Mouse (Mus musculus): ENCODE measurements around the gene Pimreg. TPM values are rescaled to one million over a fixed set of nuclear protein-coding genes. Genes with fewer than 3 reads are reported as not detected.

Pimreg gene
- total RNA-seq, 2 experiments from 2014 or later, result not detected

DNA sequence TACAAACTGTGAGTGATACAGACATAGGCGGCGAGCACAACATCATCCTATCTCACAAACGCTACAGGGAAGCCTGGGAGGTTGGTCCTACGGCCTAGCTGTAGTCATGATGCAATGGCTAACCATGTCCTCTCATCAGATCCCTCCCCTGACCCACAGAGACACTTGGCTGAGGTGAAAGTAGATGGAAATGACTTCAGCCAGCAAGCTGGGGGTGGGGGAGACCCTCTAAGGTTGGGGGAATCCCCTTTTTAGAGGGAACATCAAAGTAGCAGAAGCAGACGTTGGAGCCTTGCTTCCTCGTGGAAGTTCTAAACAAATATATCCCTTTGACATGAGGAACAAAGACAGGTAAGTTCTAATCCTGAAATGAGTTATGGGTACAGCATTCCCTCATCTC, 22.6 kb downstream of the Pimreg start:
- no peak for DNase-seq (ENCODE audit: low spot score in 2 of 2)

DNA sequence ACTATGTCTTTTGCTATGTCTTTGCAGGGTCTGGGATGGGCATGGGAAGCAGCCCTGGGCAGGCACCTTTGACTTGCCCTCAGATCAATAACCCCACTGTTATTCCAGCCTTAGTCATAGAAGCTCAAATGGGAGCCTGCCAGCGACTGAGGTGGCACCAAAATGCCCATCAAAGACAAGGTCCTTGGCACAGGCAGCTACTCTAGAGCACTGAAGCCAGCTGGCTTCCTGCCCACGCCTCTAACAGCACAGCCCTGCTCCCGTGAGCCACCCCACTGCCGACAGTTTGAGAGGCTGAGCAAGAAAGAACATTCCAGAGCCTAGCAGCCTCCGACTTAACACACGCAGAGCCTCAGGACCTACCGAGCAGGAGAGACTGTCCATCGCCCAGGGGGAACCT, 23.3 kb downstream of the Pimreg start:
- DNase-seq (ENCODE audit: low spot score in 2 of 2), result no peak

DNA sequence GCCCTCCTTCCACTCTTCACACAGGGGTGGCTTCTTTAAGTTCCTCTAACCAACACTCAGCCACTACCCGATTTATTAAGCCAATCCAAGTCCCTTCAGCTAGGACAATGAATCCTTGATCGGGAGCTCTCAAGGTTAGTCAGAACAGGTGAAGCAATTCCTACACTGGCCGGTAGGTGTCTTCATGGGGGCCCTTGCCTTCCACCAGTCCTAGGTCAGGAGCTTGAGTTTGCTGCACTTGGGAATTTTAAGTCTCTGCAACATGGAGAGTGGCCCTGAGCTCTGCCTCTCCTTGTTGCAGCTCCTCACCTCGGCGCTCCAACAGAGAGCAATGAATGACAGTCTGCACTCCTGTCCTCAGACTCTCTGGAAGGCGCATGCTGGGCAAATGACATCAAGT, 24.5 kb downstream of the Pimreg start:
- DNase-seq (ENCODE audit: low spot score in 2 of 2), result no peak

DNA sequence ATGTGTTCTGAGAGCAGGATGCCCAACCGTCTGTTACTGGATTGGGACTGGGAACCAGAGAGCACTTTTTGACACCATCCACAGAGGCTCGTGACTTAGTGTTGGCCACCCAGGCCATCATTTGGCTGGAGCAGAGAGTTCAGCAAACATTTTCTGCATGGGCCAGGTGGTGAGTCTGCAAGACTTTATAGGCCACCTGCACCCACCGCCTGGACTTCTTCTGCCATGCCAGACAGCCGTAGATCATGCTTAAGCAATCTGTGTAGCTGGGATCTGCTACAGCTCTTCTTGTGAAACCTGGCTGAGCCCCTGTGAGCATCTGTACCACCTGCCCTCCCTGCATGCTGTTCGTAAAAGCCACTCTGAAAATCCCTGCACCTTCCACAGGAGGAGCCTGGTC, 25.5 kb downstream of the Pimreg start:
- DNase-seq (ENCODE audit: low spot score in 2 of 2), result no peak

DNA sequence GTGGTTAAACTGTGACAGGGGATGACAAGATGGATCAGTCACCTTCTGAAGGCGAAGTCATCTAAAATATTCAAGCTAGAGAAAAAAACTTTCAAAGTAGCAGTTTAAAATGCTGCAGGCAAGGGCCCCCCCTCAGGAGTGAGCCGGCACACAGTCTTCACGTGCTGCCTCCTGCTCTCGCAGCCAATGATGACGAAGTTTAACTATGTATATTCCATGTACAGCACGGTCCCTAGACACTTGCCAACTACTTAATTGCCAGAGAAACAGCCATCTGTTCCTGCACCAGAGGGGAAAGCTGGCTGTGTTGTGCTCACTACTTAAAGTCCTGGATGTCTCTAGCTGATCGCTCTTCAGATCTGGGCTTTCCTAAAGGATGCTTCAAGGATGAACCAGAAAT, 26.2 kb downstream of the Pimreg start:
- DNase-seq (ENCODE audit: low spot score in 2 of 2), result no peak

DNA sequence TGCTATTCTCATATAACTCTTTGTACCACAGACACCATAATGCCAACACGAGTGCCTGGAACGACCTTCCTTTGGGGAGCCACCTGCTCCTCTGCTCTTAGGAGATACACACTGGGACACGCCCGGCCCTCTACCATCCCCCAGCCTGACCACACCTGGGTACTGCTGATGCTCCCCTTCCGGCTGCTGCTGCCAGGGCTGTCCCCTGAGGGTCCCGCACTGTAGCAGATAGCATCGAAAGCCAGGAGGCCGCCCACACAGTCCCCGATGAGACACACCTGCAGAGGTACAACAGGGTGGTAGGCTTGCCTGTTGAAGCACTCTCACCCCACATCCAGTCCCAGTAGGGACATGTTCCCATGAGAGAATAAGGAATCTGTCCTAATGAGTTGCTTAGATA, 28.9 kb downstream of the Pimreg start:
- no peak for DNase-seq (ENCODE audit: low spot score in 2 of 2)

DNA sequence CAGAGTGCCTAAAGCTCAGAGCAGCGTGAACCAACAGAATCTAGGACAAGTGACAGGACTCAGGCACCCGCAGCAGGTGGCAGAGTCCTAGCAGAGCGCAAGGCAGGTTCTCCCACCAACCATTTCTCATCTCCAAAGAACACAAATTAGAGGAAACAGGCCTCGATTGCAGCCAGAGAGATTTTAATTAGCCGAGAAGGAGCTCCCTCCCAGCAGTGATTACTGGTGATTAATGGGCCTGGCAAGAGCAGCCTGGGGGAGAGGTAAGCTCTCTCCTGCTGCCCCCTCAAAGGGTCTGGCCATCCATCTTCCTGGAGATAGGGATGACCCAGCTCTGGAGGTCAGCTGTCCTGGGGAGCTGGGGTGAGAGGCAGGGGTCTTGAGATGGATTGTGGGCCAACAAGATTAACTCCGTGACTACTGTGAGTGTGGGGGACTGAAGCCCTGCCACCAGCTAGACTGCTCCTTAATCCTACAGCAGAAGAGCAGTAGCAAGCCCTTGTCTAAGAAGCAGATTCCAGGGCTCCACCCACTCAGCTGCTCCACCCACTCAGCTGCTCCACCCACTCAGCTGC, 30.6 kb downstream of the Pimreg start:
- DNase-seq (ENCODE audit: low spot score in 2 of 2), result no peak

DNA sequence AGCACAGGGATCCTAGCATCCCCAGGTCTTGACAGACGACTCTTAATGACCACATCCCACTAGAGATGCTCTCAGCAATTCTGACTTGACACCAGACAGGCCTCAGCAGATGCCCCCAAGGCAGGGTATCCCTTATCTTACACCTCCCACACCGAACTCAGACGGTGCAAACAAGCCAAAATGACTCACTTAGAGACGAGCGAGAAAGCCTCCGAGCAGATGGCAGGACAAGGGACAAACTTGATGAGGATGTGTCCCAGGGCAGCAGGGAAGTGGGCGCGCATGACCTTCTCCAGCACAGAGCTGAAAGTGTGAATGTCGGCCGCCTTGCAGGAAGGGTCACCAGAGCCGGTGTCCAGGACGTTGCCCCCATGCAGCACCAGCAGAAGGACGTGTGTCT, 32.4 kb downstream of the Pimreg start:
- peak; percentile 33 to 42 for DNase-seq (ENCODE audit: low spot score in 2 of 2)

DNA sequence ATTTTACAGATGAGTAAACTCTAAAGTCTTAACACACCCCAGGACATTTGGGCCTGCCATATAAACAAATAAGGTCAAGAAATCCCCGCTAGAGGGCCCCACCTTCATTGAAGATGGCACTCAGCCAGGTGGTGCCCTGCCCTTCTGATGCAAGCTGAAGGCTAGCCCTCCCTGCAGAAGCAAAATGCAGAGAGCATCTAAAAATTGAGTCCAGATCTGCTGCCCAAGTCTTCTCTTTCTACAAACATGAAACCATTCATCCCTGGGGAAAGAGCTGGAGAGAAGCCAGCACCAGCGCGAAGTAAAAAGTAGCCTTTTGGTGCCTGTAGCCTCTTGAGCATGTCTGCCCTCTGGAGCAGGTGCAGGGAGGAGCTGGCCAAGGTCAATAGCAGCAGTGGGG, 36.2 kb downstream of the Pimreg start:
- no peak for DNase-seq (ENCODE audit: low spot score in 2 of 2)

DNA sequence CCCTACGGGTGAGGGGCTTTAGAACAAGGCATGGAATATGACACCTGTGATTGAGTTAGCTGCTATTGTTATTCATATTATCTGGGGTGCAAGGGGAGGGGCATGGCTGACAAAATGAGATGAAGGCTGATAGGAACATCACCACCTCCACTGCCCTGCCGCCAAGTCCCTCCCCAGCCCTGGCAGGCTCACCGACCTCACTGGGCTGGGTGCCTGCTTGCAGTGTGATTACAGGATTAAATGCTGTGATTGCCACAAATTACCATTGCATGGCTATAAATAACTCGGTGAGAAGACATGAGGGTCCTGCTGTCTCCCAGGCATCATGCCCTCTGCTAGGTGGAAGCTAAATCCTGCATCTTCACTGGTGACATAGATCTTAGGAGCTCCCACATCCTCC, 36.8 kb downstream of the Pimreg start:
- no peak for DNase-seq (ENCODE audit: low spot score in 2 of 2)

DNA sequence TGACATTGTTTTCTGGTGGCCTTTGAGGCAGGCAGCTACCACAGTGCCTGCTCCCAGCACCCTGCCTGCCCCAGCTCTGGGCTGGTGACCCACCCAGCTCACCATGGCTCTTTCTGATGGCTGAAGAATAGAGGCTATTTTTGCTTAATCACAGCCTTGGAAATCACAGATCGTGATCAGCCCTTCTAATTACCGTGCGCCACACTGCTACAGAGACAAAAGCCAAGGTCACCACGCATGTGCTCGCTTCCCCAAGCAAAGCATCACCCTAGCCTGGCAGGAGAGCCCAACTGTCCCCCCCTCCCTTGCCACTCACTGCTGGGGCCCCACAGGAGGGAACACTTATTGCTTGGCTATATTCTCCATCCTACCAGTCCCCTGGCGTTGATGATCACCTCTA, 38.6 kb downstream of the Pimreg start:
- no peak for DNase-seq (ENCODE audit: low spot score in 2 of 2)

DNA sequence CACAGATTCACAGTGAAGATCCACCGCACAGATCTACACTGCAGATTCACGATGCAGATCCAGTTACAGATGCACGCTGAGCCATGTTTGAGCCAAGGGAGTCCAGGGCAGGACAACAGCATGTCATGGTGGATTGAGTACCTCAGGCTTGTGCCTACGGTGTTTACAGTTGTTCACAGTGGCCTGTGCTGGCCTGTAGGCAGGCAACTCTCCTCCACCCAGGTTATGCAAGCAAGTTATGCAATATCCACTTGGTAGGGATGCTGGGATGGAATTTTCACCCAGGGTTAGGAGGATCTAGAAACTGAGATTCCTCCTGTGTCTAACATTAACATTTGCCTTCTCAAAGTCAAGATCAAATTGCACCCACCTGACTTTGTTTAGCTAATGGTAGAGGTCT, 40.8 kb downstream of the Pimreg start:
- DNase-seq (ENCODE audit: low spot score in 2 of 2), result no peak

DNA sequence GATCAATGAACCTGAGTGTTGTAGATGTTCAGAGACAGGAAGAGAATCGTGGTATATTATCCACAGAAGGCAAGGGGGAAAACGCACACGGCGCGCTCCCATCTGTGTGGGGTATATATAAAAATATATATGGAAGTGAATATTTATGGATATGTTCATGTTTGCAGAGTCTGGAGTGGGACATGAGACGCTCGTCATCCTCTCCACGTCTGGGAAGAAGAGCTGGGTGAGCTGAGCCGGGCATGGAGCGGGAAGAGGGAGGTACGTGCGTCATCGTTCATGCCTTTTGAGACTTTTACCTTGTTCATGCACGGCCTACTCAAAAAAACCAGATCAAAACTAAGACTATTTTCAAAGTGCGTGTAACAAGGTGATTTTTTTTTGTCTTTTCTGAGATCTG, 42.5 kb downstream of the Pimreg start:
- peak; percentile 46 to 47 for DNase-seq (ENCODE audit: low spot score in 2 of 2)

DNA sequence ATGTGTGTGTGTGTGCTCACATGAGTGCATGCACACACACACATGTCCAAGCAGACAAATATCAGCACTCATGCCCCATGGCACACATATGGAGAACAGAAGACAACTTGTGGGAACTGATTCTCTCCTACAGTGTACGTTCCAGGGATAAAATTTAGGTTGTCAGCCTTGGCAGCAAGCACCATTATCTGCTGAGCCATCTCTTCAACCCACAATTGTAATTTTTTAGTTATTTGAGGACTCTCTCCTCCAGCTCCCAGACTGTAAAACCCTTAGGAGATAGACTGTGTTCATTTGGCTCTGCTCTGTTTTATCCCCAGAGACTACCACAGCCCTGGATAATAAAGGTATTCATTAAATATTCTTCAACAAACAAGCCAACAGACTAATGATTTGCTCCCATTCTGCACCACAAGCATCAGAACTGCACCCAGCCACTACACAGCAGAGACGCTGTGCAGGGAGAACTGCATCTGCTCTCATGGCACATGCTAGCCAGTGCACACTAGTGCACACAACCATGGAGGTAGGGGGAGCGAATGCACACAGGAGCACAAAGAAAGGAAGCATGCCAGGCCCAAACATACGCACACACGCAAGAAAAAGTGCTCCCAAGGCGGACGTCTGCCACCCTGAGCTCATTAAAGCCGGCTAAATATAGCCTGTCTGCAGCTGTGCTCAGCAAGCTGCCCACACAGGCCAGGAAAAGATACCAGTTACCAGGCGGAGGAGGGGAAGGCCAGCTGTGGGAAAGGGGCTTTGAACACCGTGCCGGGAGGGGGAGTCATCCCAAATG, 44.6 kb downstream of the Pimreg start:
- peak; percentile 60 to 73 for DNase-seq (ENCODE audit: low spot score in 2 of 2)

DNA sequence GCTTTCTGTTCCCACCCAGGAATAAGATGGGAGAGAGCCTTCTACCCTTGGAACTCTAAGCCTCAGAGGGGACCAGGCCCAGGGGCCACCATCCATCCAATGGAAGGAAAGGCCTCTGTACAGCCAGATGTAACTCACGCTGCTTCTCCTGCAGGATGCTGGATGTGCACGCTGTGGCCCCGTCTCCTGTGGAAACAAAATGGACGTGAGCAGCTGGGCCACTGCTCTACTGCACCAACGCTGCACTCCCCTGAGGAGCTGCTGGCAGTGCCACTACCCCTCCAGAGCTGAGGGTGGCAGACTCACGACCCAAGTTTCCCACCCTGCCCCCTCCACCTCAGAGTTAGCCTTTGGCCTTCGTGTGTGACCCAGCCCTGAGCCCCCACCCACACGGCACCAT, 50.6 kb downstream of the Pimreg start:
- DNase-seq (ENCODE audit: low spot score in 2 of 2), result no peak

DNA sequence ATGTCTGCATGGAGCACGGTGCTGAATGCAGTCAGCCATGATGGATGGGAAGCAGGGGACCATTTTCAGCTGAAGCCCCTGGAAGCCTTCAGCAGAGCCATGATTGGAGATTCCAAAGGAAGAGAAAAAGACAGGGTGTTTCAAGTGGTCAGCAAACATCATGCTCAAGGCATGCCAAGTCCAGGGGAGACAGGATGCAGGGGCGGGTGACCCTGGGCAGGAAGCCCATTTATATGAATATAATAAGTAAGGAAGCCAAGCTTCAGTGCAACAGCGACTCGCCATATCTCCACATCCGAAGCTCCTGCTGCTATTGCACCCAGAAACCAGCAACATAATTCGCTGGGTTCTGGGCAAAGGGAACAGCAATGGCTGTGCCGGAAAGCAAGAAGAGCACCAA, 52.6 kb downstream of the Pimreg start:
- no peak for DNase-seq (ENCODE audit: low spot score in 2 of 2)

DNA sequence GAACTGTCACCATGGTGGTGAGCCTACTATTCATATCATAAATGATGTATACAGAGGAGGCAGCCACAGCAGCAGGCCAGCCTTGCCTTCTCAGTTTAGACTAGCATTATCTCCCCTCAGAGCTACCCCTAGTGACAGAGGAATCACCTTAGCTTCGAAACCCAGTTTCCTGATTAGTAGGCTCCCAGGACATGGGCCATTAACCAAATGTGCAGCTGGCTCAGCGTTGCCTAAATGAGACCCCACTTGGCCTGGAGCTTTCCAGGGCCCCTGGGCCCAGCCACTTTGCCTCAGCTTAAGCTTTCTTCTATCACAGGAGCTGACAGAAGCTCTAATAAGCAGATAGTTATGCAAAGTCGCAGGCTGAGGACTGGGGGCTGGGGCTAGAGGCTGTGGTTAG, 54.2 kb downstream of the Pimreg start:
- no peak for DNase-seq (ENCODE audit: low spot score in 2 of 2)

Other genes starting within 250 kb of the Pimreg start
- gene Aipl1, start 4.5 kb upstream of the Pimreg start, total RNA-seq (2021), result not detected
- 10 to 100 TPM; 80.5 to 83.2 TPM for gene Pitpnm3, start 93.7 kb downstream of the Pimreg start, total RNA-seq (2021)
- 10 to 100 TPM; 12.2 to 13.0 TPM for gene Gm43951, start 164.8 kb downstream of the Pimreg start, total RNA-seq (2021)
- gene 4933427D14Rik, start 165.4 kb downstream of the Pimreg start, total RNA-seq (2021), result 10 to 100 TPM; 33.8 to 34.3 TPM
- 10 to 100 TPM; 35.1 to 38.0 TPM for gene Txndc17, start 165.5 kb downstream of the Pimreg start, total RNA-seq (2021)
- 10 to 100 TPM; 15.3 to 16.1 TPM for gene Med31, start 173.6 kb downstream of the Pimreg start, total RNA-seq (2021)
- gene Slc13a5, start 225.2 kb downstream of the Pimreg start, total RNA-seq (2021), result 10 to 100 TPM; 13.0 to 17.9 TPM

All from left cerebral cortex, adult 18-20 months (tissue).